Mouse (Mus musculus) Muller cell, postnatal 12 days (primary cell): Measurements from ENCODE around the gene Reps2.

Experiments
- DNase-seq: peaks from one replicate; pipeline ENCODE4 v3.0.0-alpha.2; 2015; ENCODE audit errors: inconsistent ontology term

The Reps2 gene

GRCm38 (mm10) chrX:162496485-162496884, 147.0 kb downstream of the Reps2 start:
- DNase-seq, result no peak

GRCm38 (mm10) chrX:162488630-162489029, 154.8 kb downstream of the Reps2 start:
- DNase-seq, result no peak

- no peak for DNase-seq
These were observed 155.7 kb downstream of the Reps2 start for GRCm38 (mm10) chrX:162487734-162488133.

- DNase-seq, result no peak
These were observed 173.2 kb downstream of the Reps2 start for GRCm38 (mm10) chrX:162470213-162470612.

GRCm38 (mm10) chrX:162462156-162462555, 181.3 kb downstream of the Reps2 start:
- DNase-seq, result no peak

- no peak for DNase-seq
These were observed 187.0 kb downstream of the Reps2 start for GRCm38 (mm10) chrX:162456445-162456844.

GRCm38 (mm10) chrX:162455364-162455763, 188.1 kb downstream of the Reps2 start:
- DNase-seq, result no peak

GRCm38 (mm10) chrX:162453821-162454402, 189.5 kb downstream of the Reps2 start:
- no peak for DNase-seq

GRCm38 (mm10) chrX:162452642-162453041, 190.8 kb downstream of the Reps2 start:
- DNase-seq, result no peak

- no peak for DNase-seq
These were observed 195.5 kb downstream of the Reps2 start for GRCm38 (mm10) chrX:162447974-162448373.

GRCm38 (mm10) chrX:162446678-162447318, 196.7 kb downstream of the Reps2 start:
- no peak for DNase-seq

- DNase-seq, result no peak
These were observed 200.1 kb downstream of the Reps2 start for GRCm38 (mm10) chrX:162443387-162443786.

GRCm38 (mm10) chrX:162442970-162443369, 200.5 kb downstream of the Reps2 start:
- no peak for DNase-seq

- DNase-seq, result no peak
These were observed 210.5 kb downstream of the Reps2 start for GRCm38 (mm10) chrX:162432776-162433543.

GRCm38 (mm10) chrX:162427698-162428097, 215.8 kb downstream of the Reps2 start:
- no peak for DNase-seq

- no peak for DNase-seq
These were observed 224.0 kb downstream of the Reps2 start for GRCm38 (mm10) chrX:162419431-162419830.

- DNase-seq, result peak; percentile 5
These were observed 230.3 kb downstream of the Reps2 start for GRCm38 (mm10) chrX:162413124-162413523.

- DNase-seq, result no peak
These were observed 236.2 kb downstream of the Reps2 start for GRCm38 (mm10) chrX:162407291-162407690.

- DNase-seq, result no peak
These were observed 241.0 kb downstream of the Reps2 start for GRCm38 (mm10) chrX:162402487-162402886.

GRCm38 (mm10) chrX:162380730-162381129, 262.7 kb downstream of the Reps2 start:
- no peak for DNase-seq

GRCm38 (mm10) chrX:162363206-162363605, 280.2 kb downstream of the Reps2 start:
- no peak for DNase-seq
